Mouse (Mus musculus): Measurements from ENCODE around the gene March1. TPM values are rescaled to one million over a fixed set of nuclear protein-coding genes. Genes with fewer than 3 reads are reported as not detected.

March1 gene
- polyA plus RNA-seq, 1 experiment from 2014 or later, result 0.78 TPM

DNA sequence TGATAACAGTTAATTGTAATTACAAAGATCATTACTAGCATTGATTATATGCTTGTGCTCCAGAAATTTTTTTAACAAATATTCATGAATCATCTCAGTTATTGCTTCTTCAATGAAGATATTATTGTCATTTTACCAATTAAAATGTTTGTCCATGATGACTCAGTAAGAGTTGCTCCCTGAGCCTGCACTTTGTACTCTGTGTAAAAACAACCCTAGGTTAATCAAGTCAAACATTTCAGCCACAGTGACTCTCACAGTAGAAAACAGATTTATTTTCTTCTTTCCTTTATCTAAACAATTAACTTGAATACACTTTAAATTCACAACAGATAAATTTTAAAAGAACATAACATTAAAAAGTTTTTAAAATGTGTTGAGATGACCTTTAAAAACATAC is 708.7 kb downstream of the March1 start:
- no peaks in the 10 kb centered on the region for H3K9me3 ChIP-seq (ENCODE audit: control insufficient read depth, low read length)

DNA sequence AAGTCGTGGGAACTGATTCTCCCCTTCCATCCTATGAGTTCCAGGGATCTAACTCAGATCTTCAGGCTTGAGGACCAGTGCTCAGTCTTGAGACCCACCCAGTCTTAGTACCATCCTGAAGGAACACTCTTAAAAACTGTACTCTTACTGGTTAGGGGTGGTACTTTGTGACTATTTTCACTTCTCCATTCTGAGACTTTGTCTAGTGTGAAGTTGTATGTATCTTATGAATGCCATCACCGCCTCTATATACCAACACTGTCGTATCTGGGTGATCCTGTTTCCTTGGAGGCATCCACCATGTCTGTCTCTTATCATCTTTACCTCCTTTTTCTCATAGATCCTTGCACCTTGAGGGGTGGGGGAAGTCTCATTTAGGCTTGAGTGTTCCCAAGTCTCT is 714.5 kb downstream of the March1 start:
- 76% methylated on average over 3 of the region's 3 CpGs for WGBS
- H3K4me1 ChIP-seq (ENCODE audit: control insufficient read depth in 2 of 2, insufficient read depth in 2 of 2, low read length in 2 of 2), result no peaks in the 10 kb centered on the region
- H3K27ac ChIP-seq (replicated peaks in 1 of 2; ENCODE audit: control insufficient read depth in 1 of 2, insufficient read depth in 1 of 2, low read depth in 2 of 2, low read length in 2 of 2), result no peak overlapping the region
- no peak for ATAC-seq (ENCODE audit: insufficient number of reproducible peaks, insufficient read depth, low FRiP score, low read depth)
- H3K36me3 ChIP-seq (ENCODE audit: control insufficient read depth, insufficient read depth, low read length), result no peaks in the 10 kb centered on the region
- no peaks in the 10 kb centered on the region for H3K9me3 ChIP-seq (ENCODE audit: control insufficient read depth, low read length)
- H3K4me3 ChIP-seq (ENCODE audit: control insufficient read depth in 1 of 2, insufficient read depth in 1 of 2, low read depth in 1 of 2, low read length in 2 of 2), result no peak overlapping the region
- H3K27me3 ChIP-seq (ENCODE audit: control insufficient read depth, insufficient read depth, low read length), result no peaks in the 10 kb centered on the region
- H3K9ac ChIP-seq (ENCODE audit: low read length), result no peak overlapping the region
- no peak overlapping the region for H3K4me2 ChIP-seq (ENCODE audit: low read length)

More for the DNA sequence above, 708.7 kb downstream of the March1 start:
- H3K4me1 ChIP-seq (ENCODE audit: control insufficient read depth in 2 of 2, insufficient read depth in 2 of 2, low read length in 2 of 2), result no peaks in the 10 kb centered on the region
- no peak overlapping the region for H3K9ac ChIP-seq (ENCODE audit: low read length)
- no peak overlapping the region for H3K27ac ChIP-seq (replicated peaks in 1 of 2; ENCODE audit: control insufficient read depth in 1 of 2, insufficient read depth in 1 of 2, low read depth in 2 of 2, low read length in 2 of 2)
- ATAC-seq (ENCODE audit: insufficient number of reproducible peaks, insufficient read depth, low FRiP score, low read depth), result no peak
- H3K27me3 ChIP-seq (ENCODE audit: control insufficient read depth, insufficient read depth, low read length), result no peaks in the 10 kb centered on the region
- no peaks in the 10 kb centered on the region for H3K36me3 ChIP-seq (ENCODE audit: control insufficient read depth, insufficient read depth, low read length)
- no peak overlapping the region for H3K4me2 ChIP-seq (ENCODE audit: low read length)
- no peak overlapping the region for H3K4me3 ChIP-seq (ENCODE audit: control insufficient read depth in 1 of 2, insufficient read depth in 1 of 2, low read depth in 1 of 2, low read length in 2 of 2)

DNA sequence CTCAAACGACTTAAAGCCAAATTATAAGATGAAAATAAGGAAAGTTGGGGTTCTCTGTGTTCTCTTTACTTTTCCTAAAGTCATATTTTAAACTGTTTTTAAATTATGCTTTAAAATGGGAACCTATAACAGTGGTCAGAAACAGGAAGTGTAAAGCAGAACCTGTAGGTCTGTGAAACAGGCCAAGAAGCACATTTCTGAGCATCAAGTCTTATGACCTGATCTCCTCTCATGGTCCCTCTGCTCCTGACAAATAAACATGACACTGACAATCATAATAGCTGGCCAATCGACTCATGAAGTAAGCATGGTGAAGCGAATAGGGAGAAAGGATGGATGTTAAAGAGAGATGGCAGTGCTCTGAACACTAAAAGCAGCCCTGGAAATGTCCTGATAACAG is 716.6 kb downstream of the March1 start:
- H3K4me3 ChIP-seq (ENCODE audit: control insufficient read depth in 1 of 2, insufficient read depth in 1 of 2, low read depth in 1 of 2, low read length in 2 of 2), result no peak overlapping the region
- H3K9me3 ChIP-seq (ENCODE audit: control insufficient read depth, low read length), result no peaks in the 10 kb centered on the region
- no peaks in the 10 kb centered on the region for H3K4me1 ChIP-seq (ENCODE audit: control insufficient read depth in 2 of 2, insufficient read depth in 2 of 2, low read length in 2 of 2)
- no peaks in the 10 kb centered on the region for H3K27me3 ChIP-seq (ENCODE audit: control insufficient read depth, insufficient read depth, low read length)
- WGBS, result 64% methylated on average over 3 of the region's 3 CpGs
- H3K4me2 ChIP-seq (ENCODE audit: low read length), result no peak overlapping the region
- no peak for ATAC-seq (ENCODE audit: insufficient number of reproducible peaks, insufficient read depth, low FRiP score, low read depth)
- no peak overlapping the region for H3K27ac ChIP-seq (replicated peaks in 1 of 2; ENCODE audit: control insufficient read depth in 1 of 2, insufficient read depth in 1 of 2, low read depth in 2 of 2, low read length in 2 of 2)
- H3K36me3 ChIP-seq (ENCODE audit: control insufficient read depth, insufficient read depth, low read length), result no peaks in the 10 kb centered on the region
- no peak overlapping the region for H3K9ac ChIP-seq (ENCODE audit: low read length)

DNA sequence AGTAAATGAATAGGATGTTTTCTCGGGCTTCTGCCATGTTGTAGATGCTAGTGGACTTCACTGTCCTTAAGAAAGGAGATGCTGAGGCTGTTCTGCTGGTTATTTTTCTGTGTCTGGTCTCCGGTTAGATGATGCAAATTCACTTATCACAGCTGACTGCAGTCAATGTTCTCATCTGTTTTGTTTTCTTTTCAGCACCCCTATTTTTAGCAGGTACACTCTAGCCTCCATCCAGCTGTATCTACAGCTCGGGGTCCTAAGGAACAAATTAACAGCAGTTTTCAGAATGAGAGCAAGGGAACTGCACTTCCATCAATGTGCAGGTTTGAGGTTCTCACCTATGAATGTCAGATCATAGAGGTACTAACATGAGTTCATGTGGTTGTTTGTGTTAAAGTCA is 721.9 kb downstream of the March1 start:
- H3K4me3 ChIP-seq (ENCODE audit: control insufficient read depth in 1 of 2, insufficient read depth in 1 of 2, low read depth in 1 of 2, low read length in 2 of 2), result no peak overlapping the region
- no peaks in the 10 kb centered on the region for H3K36me3 ChIP-seq (ENCODE audit: control insufficient read depth, insufficient read depth, low read length)
- ATAC-seq (ENCODE audit: insufficient number of reproducible peaks, insufficient read depth, low FRiP score, low read depth), result no peak
- H3K9ac ChIP-seq (ENCODE audit: low read length), result no peak overlapping the region
- WGBS, result 23% methylated on average over 3 of the region's 3 CpGs
- no peaks in the 10 kb centered on the region for H3K4me1 ChIP-seq (ENCODE audit: control insufficient read depth in 2 of 2, insufficient read depth in 2 of 2, low read length in 2 of 2)
- H3K4me2 ChIP-seq (ENCODE audit: low read length), result no peak overlapping the region
- H3K9me3 ChIP-seq (ENCODE audit: control insufficient read depth, low read length), result no peaks in the 10 kb centered on the region
- no peaks in the 10 kb centered on the region for H3K27me3 ChIP-seq (ENCODE audit: control insufficient read depth, insufficient read depth, low read length)
- H3K27ac ChIP-seq (replicated peaks in 1 of 2; ENCODE audit: control insufficient read depth in 1 of 2, insufficient read depth in 1 of 2, low read depth in 2 of 2, low read length in 2 of 2), result no peak overlapping the region

DNA sequence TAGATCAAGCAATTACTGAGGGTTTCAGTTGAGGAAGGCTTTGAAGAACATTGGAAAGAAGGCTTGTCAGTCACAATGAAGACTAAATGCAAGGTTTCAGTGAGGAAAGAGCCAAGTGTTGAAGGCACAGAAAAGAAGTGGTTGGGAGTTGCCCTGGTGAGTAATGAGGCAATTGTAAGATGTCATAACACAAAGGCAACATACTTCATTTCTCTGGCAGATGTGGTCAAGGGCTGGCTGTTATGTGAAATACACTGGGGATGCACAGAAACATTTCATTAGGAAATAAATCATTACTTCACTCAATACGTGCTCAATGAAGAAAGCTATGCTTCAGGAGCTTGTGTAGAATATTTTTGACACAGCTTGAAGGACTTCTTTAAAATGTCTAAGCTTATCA is 725.2 kb downstream of the March1 start:
- Histone ChIP-seq H3K4me3 (ENCODE audit: control insufficient read depth in 1 of 2, insufficient read depth in 1 of 2, low read depth in 1 of 2, low read length in 2 of 2) (no peak overlapping the region), H3K27me3 (ENCODE audit: control insufficient read depth, insufficient read depth, low read length) (no peaks in the 10 kb centered on the region), H3K4me1 (ENCODE audit: control insufficient read depth in 2 of 2, insufficient read depth in 2 of 2, low read length in 2 of 2) (no peaks in the 10 kb centered on the region), H3K4me2 (ENCODE audit: low read length) (no peak overlapping the region), H3K9ac (ENCODE audit: low read length) (no peak overlapping the region), H3K27ac (replicated peaks in 1 of 2; ENCODE audit: control insufficient read depth in 1 of 2, insufficient read depth in 1 of 2, low read depth in 2 of 2, low read length in 2 of 2) (no peak overlapping the region), H3K9me3 (ENCODE audit: control insufficient read depth, low read length) (no peaks in the 10 kb centered on the region), H3K36me3 (ENCODE audit: control insufficient read depth, insufficient read depth, low read length) (no peaks in the 10 kb centered on the region)
- no peak for ATAC-seq (ENCODE audit: insufficient number of reproducible peaks, insufficient read depth, low FRiP score, low read depth)
- WGBS, result 84% methylated on average over 1 of the region's 1 CpGs

DNA sequence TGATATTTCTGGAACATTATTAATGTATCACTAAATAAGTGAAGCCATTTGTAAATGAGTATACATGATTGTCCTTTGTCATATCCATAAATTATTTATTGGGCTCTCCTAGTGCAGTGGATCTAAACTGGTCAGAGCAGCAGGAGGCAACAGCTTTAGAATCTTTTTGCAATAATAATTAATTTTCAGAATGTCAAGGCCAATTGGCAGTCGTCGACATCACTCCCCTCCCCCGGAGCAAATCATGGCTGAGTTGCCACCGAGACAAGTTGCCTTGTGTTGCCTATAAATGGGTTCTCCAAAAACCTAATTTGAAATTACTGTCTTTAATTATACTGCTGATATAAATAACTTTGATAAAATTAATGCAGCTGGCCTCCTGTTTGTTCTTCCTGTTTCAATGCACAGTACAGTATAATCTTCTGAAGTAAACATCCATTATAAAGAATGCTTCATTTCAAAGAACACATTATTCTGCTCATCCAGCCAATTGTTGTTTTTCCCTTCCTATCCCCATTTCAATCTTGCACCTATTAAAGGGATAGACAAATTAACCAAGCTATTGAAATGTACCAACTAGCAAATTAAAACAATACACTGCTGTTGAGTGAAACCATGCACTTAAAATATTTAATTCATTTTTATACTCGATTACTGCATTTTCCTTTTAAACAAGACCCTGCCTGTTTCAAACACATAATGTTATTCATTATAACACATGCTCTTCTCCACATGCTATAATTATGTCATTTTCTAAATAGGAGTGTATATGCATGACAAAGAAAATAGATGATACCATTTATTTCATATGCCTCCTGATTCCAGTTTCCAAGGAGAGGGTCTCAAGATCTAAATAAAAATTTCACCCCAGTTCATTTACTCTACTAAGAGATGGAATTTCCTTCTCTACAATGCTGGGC is 745.4 kb downstream of the March1 start:
- H3K4me1 ChIP-seq (ENCODE audit: control insufficient read depth in 2 of 2, insufficient read depth in 2 of 2, low read length in 2 of 2), result no peaks in the 10 kb centered on the region
- no peak overlapping the region for H3K27ac ChIP-seq (replicated peaks in 1 of 2; ENCODE audit: control insufficient read depth in 1 of 2, insufficient read depth in 1 of 2, low read depth in 2 of 2, low read length in 2 of 2)
- H3K36me3 ChIP-seq (ENCODE audit: control insufficient read depth, insufficient read depth, low read length), result no peaks in the 10 kb centered on the region
- no peak overlapping the region for H3K4me3 ChIP-seq (ENCODE audit: control insufficient read depth in 1 of 2, insufficient read depth in 1 of 2, low read depth in 1 of 2, low read length in 2 of 2)
- H3K9me3 ChIP-seq (ENCODE audit: control insufficient read depth, low read length), result no peaks in the 10 kb centered on the region
- H3K27me3 ChIP-seq (ENCODE audit: control insufficient read depth, insufficient read depth, low read length), result no peaks in the 10 kb centered on the region
- ATAC-seq (ENCODE audit: insufficient number of reproducible peaks, insufficient read depth, low FRiP score, low read depth), result no peak
- no peak overlapping the region for H3K9ac ChIP-seq (ENCODE audit: low read length)
- H3K4me2 ChIP-seq (ENCODE audit: low read length), result no peak overlapping the region
- WGBS, result 81% methylated on average over 5 of the region's 5 CpGs

DNA sequence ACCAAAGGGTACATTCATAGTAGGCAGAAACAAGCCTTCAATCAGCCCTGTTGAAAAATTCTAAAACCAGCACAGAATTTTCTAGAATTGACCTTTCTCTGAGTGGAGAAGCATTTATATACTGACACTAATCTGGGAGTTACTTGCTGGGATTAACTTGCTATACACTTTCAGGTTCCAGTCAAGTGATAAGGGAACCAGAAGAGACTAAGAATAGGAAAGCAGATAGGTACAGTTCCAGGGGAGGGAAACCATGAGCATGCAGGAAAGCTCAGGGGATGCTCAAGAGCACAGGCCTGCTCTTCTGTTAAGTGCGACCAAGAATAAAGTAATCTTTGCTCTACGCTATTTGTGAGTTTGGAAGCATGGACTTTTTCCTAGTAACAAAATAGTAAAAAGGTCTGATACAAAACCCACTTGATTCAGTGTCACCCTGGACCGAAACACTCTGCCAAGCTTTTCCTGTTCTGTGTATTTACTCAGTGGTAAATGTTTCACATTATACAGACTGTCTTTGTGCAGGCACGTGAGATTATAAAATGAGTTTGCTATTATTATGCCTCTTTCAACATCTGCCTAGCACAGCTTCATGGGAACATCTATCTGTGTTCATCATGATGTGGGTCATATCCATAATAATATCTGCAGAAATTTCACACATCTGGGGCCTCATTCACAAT is 766.1 kb downstream of the March1 start:
- Histone ChIP-seq H3K4me1 (ENCODE audit: control insufficient read depth in 2 of 2, insufficient read depth in 2 of 2, low read length in 2 of 2) (no peaks in the 10 kb centered on the region), H3K4me3 (ENCODE audit: control insufficient read depth in 1 of 2, insufficient read depth in 1 of 2, low read depth in 1 of 2, low read length in 2 of 2) (no peak overlapping the region), H3K9ac (ENCODE audit: low read length) (no peak overlapping the region), H3K27ac (replicated peaks in 1 of 2; ENCODE audit: control insufficient read depth in 1 of 2, insufficient read depth in 1 of 2, low read depth in 2 of 2, low read length in 2 of 2) (no peak overlapping the region), H3K36me3 (ENCODE audit: control insufficient read depth, insufficient read depth, low read length) (no peaks in the 10 kb centered on the region), H3K27me3 (ENCODE audit: control insufficient read depth, insufficient read depth, low read length) (no peaks in the 10 kb centered on the region), H3K4me2 (ENCODE audit: low read length) (no peak overlapping the region), H3K9me3 (ENCODE audit: control insufficient read depth, low read length) (no peaks in the 10 kb centered on the region)
- 75% methylated on average over 4 of the region's 4 CpGs for WGBS
- no peak for ATAC-seq (ENCODE audit: insufficient number of reproducible peaks, insufficient read depth, low FRiP score, low read depth)

Data from heart, embryonic 14.5 days (tissue).